Mouse (Mus musculus): ENCODE measurements around the gene Lenep. TPM values are rescaled to one million over a fixed set of nuclear protein-coding genes. Genes with fewer than 3 reads are reported as not detected.

Lenep gene
- polyA plus RNA-seq (2012; rRNA removed) = 2.4 and 2.8 TPM in 2 replicates
- not detected in 2 replicates for polyA plus RNA-seq (2014; fragmentation: Nextera tagmentation; extraction: Ambion mirVana)

GRCm38 (mm10) chr3:89402693-89403092, at the start of gene Lenep:
TSS of gene Lenep (minus strand) at chr3:89402793.
- Histone ChIP-seq H3K9ac (ENCODE audit: low read depth, low read length, severe bottlenecking) (no peak within 1 kb of the TSS), H3K9me3 (ENCODE audit: control insufficient read depth, low read length) (no peaks in the 10 kb centered on the region), H3K27me3 (ENCODE audit: control insufficient read depth, insufficient read depth, low read length) (no peaks in the 10 kb centered on the region), H3K4me2 (replicated peaks; ENCODE audit: low read depth, low read length, severe bottlenecking) (no peak within 1 kb of the TSS), H3K36me3 (ENCODE audit: control insufficient read depth, insufficient read depth, low read length) (peaks cover 33% of the 10 kb centered on the region), H3K27ac (replicated peaks; ENCODE audit: low read depth, low read length) (no peak within 1 kb of the TSS), H3K4me3 (replicated peaks; ENCODE audit: low read length) (no peak within 1 kb of the TSS), H3K4me1 (ENCODE audit: control insufficient read depth, insufficient read depth, low read length) (no peaks in the 10 kb centered on the region)
- no peak for ATAC-seq (ENCODE audit: low FRiP score, low read depth)
- TF ChIP-seq POLR2A (IDR thresholded peaks at IDR 0.05; ENCODE audit: borderline replicate concordance, extremely low read depth, insufficient read depth, insufficient read length) = no peak
- WGBS = 87% methylated on average over 5 of the region's 5 CpGs
- DNase-seq (ENCODE audit: low spot score) = no peak

GRCm38 (mm10) chr3:89451916-89452315, 49.3 kb upstream of the Lenep start:
- Histone ChIP-seq H3K9me3 (ENCODE audit: control insufficient read depth, low read length) (no peaks in the 10 kb centered on the region), H3K9ac (ENCODE audit: low read depth, low read length, severe bottlenecking) (no peak overlapping the region), H3K36me3 (ENCODE audit: control insufficient read depth, insufficient read depth, low read length) (peaks cover 3% of the 10 kb centered on the region; the same call in 1 of the 2 replicates), H3K27ac (replicated peaks; ENCODE audit: low read depth, low read length) (no peak overlapping the region), H3K27me3 (ENCODE audit: control insufficient read depth, insufficient read depth, low read length) (no peaks in the 10 kb centered on the region), H3K4me1 (ENCODE audit: control insufficient read depth, insufficient read depth, low read length) (no peaks in the 10 kb centered on the region), H3K4me3 (replicated peaks; ENCODE audit: low read length) (no peak overlapping the region), H3K4me2 (replicated peaks; ENCODE audit: low read depth, low read length, severe bottlenecking) (no peak overlapping the region)
- 80% methylated on average over 1 of the region's 1 CpGs for WGBS
- no peak for TF ChIP-seq POLR2A (IDR thresholded peaks at IDR 0.05; ENCODE audit: borderline replicate concordance, extremely low read depth, insufficient read depth, insufficient read length)
- no peak for DNase-seq (ENCODE audit: low spot score)
- ATAC-seq (ENCODE audit: low FRiP score, low read depth) = no peak

GRCm38 (mm10) chr3:89449541-89449940, 46.9 kb upstream of the Lenep start:
- peak; percentile 74 for DNase-seq (ENCODE audit: low spot score)
- ATAC-seq (ENCODE audit: low FRiP score, low read depth) = peak; percentile 52; the same call in 1 of the 2 replicates
- Histone ChIP-seq H3K27ac (replicated peaks; ENCODE audit: low read depth, low read length) (no peak overlapping the region), H3K9me3 (ENCODE audit: control insufficient read depth, low read length) (no peaks in the 10 kb centered on the region), H3K36me3 (ENCODE audit: control insufficient read depth, insufficient read depth, low read length) (peaks cover 22% of the 10 kb centered on the region), H3K4me1 (ENCODE audit: control insufficient read depth, insufficient read depth, low read length) (no peaks in the 10 kb centered on the region), H3K9ac (ENCODE audit: low read depth, low read length, severe bottlenecking) (peak overlapping the region; percentile 7; the same call in 1 of the 2 replicates), H3K27me3 (ENCODE audit: control insufficient read depth, insufficient read depth, low read length) (no peaks in the 10 kb centered on the region), H3K4me2 (replicated peaks; ENCODE audit: low read depth, low read length, severe bottlenecking) (no peak overlapping the region), H3K4me3 (replicated peaks; ENCODE audit: low read length) (no peak overlapping the region)
- whole genome bisulfite sequencing = 44% methylated on average over 7 of the region's 7 CpGs
- no peak for TF ChIP-seq POLR2A (IDR thresholded peaks at IDR 0.05; ENCODE audit: borderline replicate concordance, extremely low read depth, insufficient read depth, insufficient read length)

- no peak overlapping the region for H3K4me3 ChIP-seq (replicated peaks; ENCODE audit: low read length)
- DNase-seq (ENCODE audit: low spot score) (no peak), ATAC-seq (ENCODE audit: low FRiP score, low read depth) (no peak)
- peak overlapping the region; percentile 7; the same call in 1 of the 2 replicates for H3K9ac ChIP-seq (ENCODE audit: low read depth, low read length, severe bottlenecking)
- H3K9me3 ChIP-seq (ENCODE audit: control insufficient read depth, low read length) = no peaks in the 10 kb centered on the region
- H3K27me3 ChIP-seq (ENCODE audit: control insufficient read depth, insufficient read depth, low read length) = no peaks in the 10 kb centered on the region
- 63% methylated on average over 13 of the region's 13 CpGs for WGBS
- H3K36me3 ChIP-seq (ENCODE audit: control insufficient read depth, insufficient read depth, low read length) = peaks cover 22% of the 10 kb centered on the region
- H3K27ac ChIP-seq (replicated peaks; ENCODE audit: low read depth, low read length) = no peak overlapping the region
- H3K4me2 ChIP-seq (replicated peaks; ENCODE audit: low read depth, low read length, severe bottlenecking) = no peak overlapping the region
- H3K4me1 ChIP-seq (ENCODE audit: control insufficient read depth, insufficient read depth, low read length) = no peaks in the 10 kb centered on the region
- no peak for TF ChIP-seq POLR2A (IDR thresholded peaks at IDR 0.05; ENCODE audit: borderline replicate concordance, extremely low read depth, insufficient read depth, insufficient read length)
Measured at GRCm38 (mm10) chr3:89448720-89449537, 46.3 kb upstream of the Lenep start.

GRCm38 (mm10) chr3:89440691-89441090, 38.1 kb upstream of the Lenep start:
- no peak overlapping the region for H3K27ac ChIP-seq (replicated peaks; ENCODE audit: low read depth, low read length)
- H3K27me3 ChIP-seq (ENCODE audit: control insufficient read depth, insufficient read depth, low read length) = no peaks in the 10 kb centered on the region
- peaks cover 16% of the 10 kb centered on the region for H3K36me3 ChIP-seq (ENCODE audit: control insufficient read depth, insufficient read depth, low read length)
- H3K4me2 ChIP-seq (replicated peaks; ENCODE audit: low read depth, low read length, severe bottlenecking) = no peak overlapping the region
- H3K4me3 ChIP-seq (replicated peaks; ENCODE audit: low read length) = no peak overlapping the region
- H3K4me1 ChIP-seq (ENCODE audit: control insufficient read depth, insufficient read depth, low read length) = peaks cover 7% of the 10 kb centered on the region
- ATAC-seq (ENCODE audit: low FRiP score, low read depth) (no peak), DNase-seq (ENCODE audit: low spot score) (no peak)
- TF ChIP-seq POLR2A (IDR thresholded peaks at IDR 0.05; ENCODE audit: borderline replicate concordance, extremely low read depth, insufficient read depth, insufficient read length) = no peak
- no peak overlapping the region for H3K9ac ChIP-seq (ENCODE audit: low read depth, low read length, severe bottlenecking)
- no peaks in the 10 kb centered on the region for H3K9me3 ChIP-seq (ENCODE audit: control insufficient read depth, low read length)
- 85% methylated on average over 2 of the region's 2 CpGs for WGBS

Data from limb, embryonic 14.5 days (tissue).